Mouse (Mus musculus): ENCODE results near the gene Rc3h1. TPM values are rescaled to one million over a fixed set of nuclear protein-coding genes. Genes with fewer than 3 reads are reported as not detected.
"Not testable (repeated sequence)": the region's sequence is repeated elsewhere in the genome, so short reads cannot be mapped to it uniquely, and the experiment has no call there.

Rc3h1 gene
- polyA plus RNA-seq, 1 experiment, result 13.5 TPM

DNA sequence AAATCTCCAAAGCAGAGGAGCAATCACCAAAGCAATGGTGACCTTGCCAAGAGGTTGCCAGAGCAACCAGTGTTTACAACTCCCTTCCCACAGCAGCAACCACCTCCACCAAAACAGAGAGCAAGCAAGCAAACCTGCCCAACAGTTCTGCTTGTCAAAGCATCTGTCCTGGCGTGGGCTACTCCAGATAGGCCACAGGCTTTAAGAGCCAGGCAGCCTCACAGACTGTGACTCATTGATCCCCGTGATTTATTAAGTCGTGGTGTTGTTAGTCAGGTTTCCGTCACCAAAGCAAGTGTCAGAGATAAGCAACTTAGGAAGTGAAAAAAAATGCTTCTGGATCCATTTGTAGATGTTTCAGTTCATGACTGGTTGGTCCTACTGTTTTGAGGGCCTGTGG lies 27.7 kb upstream of the Rc3h1 start:
- Histone ChIP-seq H3K4me1 (ENCODE audit: control insufficient read depth, insufficient read depth, low read length) (no peaks in the 10 kb centered on the region), H3K27ac (ENCODE audit: insufficient read depth, low read depth, low read length) (no peak overlapping the region), H3K27me3 (replicated peaks; ENCODE audit: control insufficient read depth, insufficient read depth, low read length) (no peaks in the 10 kb centered on the region), H3K36me3 (ENCODE audit: control insufficient read depth, insufficient read depth, low read length) (no peaks in the 10 kb centered on the region), H3K4me3 (ENCODE audit: insufficient read depth, low read depth, low read length) (no peak overlapping the region)
- DNase-seq, result no peak
- WGBS, result 71% methylated on average over 4 of the region's 4 CpGs
- TF ChIP-seq CTCF (conservative IDR thresholded peaks at IDR 0.05; ENCODE audit: insufficient read depth, insufficient read length, low read depth, low read length), result no peak
- TF ChIP-seq POLR2A (IDR thresholded peaks at IDR 0.05; ENCODE audit: low read depth, low read length), result no peak

DNA sequence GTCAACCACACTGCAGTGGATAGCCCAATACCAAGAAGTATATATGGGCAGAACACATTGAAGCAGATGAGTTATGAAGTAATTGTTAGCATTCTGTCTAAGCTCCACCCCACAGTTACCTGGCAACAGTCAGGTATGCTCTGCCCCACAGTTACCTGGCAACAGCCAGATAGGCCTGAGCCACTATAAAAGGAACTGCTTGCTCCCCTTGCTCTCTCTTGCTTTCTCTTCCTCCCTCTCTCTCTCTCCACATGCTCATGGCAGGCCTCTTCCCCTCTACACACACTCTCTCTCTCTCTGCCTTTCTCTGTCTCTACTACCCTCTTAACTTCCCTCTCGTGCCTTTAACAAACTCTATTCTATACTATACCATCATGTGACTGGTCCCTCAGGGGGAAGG lies 24.8 kb upstream of the Rc3h1 start:
- H3K36me3 ChIP-seq (ENCODE audit: control insufficient read depth, insufficient read depth, low read length); DNase-seq; H3K4me3 ChIP-seq (ENCODE audit: insufficient read depth, low read depth, low read length); H3K4me1 ChIP-seq (ENCODE audit: control insufficient read depth, insufficient read depth, low read length); H3K27me3 ChIP-seq (replicated peaks; ENCODE audit: control insufficient read depth, insufficient read depth, low read length); H3K27ac ChIP-seq (ENCODE audit: insufficient read depth, low read depth, low read length): not testable (repeated sequence)
- 85% methylated on average over 1 of the region's 1 CpGs for WGBS

DNA sequence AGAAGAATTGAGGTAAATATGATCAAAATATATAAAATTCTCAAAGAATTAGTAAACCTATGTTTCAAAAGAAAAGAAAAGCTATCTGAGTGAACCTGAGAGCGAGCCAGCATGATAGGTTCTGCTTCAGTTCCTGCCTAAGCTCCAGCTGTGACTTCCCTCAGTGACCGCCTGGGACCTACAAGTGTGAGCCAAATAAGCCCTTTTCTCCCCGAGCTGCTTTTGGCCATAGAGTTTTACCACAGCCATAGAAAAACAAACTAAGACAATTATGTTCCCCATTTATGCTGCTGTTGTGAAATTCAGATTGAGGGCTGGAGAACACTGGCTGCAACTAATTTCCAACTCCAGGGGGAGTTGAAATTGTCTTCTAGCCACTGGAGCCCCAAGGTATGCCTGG lies 24.2 kb upstream of the Rc3h1 start:
- H3K27ac ChIP-seq (ENCODE audit: insufficient read depth, low read depth, low read length), result no peak overlapping the region
- no peak overlapping the region for H3K4me3 ChIP-seq (ENCODE audit: insufficient read depth, low read depth, low read length)
- 61% methylated on average over 3 of the region's 3 CpGs for WGBS
- no peaks in the 10 kb centered on the region for H3K4me1 ChIP-seq (ENCODE audit: control insufficient read depth, insufficient read depth, low read length)
- DNase-seq, result no peak
- H3K27me3 ChIP-seq (replicated peaks; ENCODE audit: control insufficient read depth, insufficient read depth, low read length), result no peaks in the 10 kb centered on the region
- no peaks in the 10 kb centered on the region for H3K36me3 ChIP-seq (ENCODE audit: control insufficient read depth, insufficient read depth, low read length)
- TF ChIP-seq CTCF (conservative IDR thresholded peaks at IDR 0.05; ENCODE audit: insufficient read depth, insufficient read length, low read depth, low read length) (no peak), POLR2A (IDR thresholded peaks at IDR 0.05; ENCODE audit: low read depth, low read length) (no peak)

DNA sequence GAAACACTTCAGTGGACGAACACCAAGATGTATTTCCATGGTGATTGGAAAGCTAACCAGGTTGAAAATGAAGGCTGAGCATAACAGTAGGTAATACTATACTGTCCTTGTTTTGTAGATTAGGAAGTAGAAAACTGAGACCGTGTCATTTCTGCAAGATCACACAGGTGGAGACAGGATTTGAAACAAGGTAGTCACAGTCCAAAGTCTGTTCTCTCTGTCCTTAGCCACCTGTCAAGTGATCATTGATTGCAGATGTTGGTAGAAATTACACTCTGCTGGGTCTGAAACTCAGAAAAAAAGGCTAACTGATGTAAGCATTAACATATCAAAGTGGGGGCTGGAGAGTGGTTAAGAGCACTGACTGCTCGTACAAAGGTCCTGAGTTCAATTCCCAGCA lies 21.9 kb upstream of the Rc3h1 start:
- WGBS, result 71% methylated on average over 3 of the region's 3 CpGs
- H3K4me1 ChIP-seq (ENCODE audit: control insufficient read depth, insufficient read depth, low read length), result no peaks in the 10 kb centered on the region
- TF ChIP-seq POLR2A (IDR thresholded peaks at IDR 0.05; ENCODE audit: low read depth, low read length), result no peak

DNA sequence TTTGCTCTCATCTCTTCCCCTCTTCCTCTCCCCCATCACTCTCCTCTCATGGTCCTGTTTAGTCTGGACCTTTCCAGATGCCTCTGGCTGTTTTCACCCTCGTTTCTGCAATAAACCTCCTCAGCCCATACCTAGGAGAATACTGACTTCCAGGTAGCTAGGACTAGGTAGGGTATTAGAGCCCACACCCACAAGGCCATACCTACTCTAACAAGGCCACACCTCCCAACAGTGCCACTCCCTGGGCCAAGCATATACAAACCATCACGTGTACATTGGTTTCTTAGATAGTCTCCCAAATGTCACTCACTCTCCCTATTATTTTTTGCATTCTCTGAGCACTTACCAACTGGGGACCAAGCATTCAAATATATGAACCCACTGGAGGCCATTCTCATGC lies 21.2 kb upstream of the Rc3h1 start:
- Histone ChIP-seq H3K4me3 (ENCODE audit: insufficient read depth, low read depth, low read length) (no peak overlapping the region), H3K27me3 (replicated peaks; ENCODE audit: control insufficient read depth, insufficient read depth, low read length) (no peaks in the 10 kb centered on the region), H3K36me3 (ENCODE audit: control insufficient read depth, insufficient read depth, low read length) (no peaks in the 10 kb centered on the region), H3K4me1 (ENCODE audit: control insufficient read depth, insufficient read depth, low read length) (no peaks in the 10 kb centered on the region), H3K27ac (ENCODE audit: insufficient read depth, low read depth, low read length) (no peak overlapping the region)
- DNase-seq, result no peak
- WGBS, result 53% methylated on average over 2 of the region's 2 CpGs
- no peak for TF ChIP-seq POLR2A (IDR thresholded peaks at IDR 0.05; ENCODE audit: low read depth, low read length)
- no peak for TF ChIP-seq CTCF (conservative IDR thresholded peaks at IDR 0.05; ENCODE audit: insufficient read depth, insufficient read length, low read depth, low read length)

More for the DNA sequence above, 21.9 kb upstream of the Rc3h1 start:
- no peak for DNase-seq
- no peaks in the 10 kb centered on the region for H3K36me3 ChIP-seq (ENCODE audit: control insufficient read depth, insufficient read depth, low read length)
- H3K4me3 ChIP-seq (ENCODE audit: insufficient read depth, low read depth, low read length), result no peak overlapping the region
- H3K27me3 ChIP-seq (replicated peaks; ENCODE audit: control insufficient read depth, insufficient read depth, low read length), result no peaks in the 10 kb centered on the region
- no peak overlapping the region for H3K27ac ChIP-seq (ENCODE audit: insufficient read depth, low read depth, low read length)

DNA sequence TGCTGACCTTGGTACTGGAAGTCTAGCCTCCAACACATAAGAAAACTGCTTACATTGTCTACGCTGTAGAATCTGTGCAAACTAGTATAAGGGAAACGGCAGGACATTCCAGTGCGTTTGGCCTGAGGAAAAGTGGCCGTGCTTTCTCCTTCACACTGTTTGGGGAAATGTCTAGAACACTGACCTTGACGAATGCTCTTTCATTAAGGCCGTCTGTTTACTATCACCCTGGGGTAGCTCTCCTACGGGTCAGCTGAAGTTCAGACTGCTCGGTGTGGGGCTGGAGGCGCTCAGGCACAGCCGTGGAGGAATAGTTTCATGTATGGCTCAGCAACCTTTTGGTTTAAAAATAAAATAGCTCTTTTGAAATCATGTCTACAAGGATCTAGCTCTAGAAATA lies 6.5 kb upstream of the Rc3h1 start:
- Histone ChIP-seq H3K27ac (ENCODE audit: insufficient read depth, low read depth, low read length) (no peak overlapping the region), H3K4me3 (ENCODE audit: insufficient read depth, low read depth, low read length) (no peak overlapping the region), H3K4me1 (ENCODE audit: control insufficient read depth, insufficient read depth, low read length) (no peaks in the 10 kb centered on the region), H3K27me3 (replicated peaks; ENCODE audit: control insufficient read depth, insufficient read depth, low read length) (no peaks in the 10 kb centered on the region), H3K36me3 (ENCODE audit: control insufficient read depth, insufficient read depth, low read length) (no peaks in the 10 kb centered on the region)
- TF ChIP-seq CTCF (conservative IDR thresholded peaks at IDR 0.05; ENCODE audit: insufficient read depth, insufficient read length, low read depth, low read length) (no peak), POLR2A (IDR thresholded peaks at IDR 0.05; ENCODE audit: low read depth, low read length) (no peak)
- peak; percentile 54 for DNase-seq
- WGBS, result 28% methylated on average over 10 of the region's 10 CpGs

DNA sequence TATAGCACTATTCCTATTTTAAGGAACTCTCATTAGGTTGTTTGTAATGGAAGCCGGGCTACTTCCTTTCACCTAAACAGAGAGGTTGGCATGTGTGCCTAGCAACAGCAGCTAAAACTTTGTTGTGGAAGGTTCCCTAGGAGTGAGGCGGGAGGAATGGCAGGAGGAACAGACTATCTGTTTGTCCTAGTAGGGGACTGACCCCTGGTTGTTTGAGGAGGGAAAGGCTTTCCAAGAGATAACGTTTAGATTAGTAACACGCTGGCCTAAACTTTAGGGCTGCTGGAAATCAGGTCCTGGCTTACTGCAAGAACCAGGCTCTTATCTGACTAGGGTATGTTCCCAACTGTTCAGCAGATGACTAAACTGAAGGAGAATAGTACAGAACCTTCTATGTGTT lies 2.2 kb upstream of the Rc3h1 start:
- no peak for DNase-seq
- Histone ChIP-seq H3K4me1 (ENCODE audit: control insufficient read depth, insufficient read depth, low read length) (peaks cover 4% of the 10 kb centered on the region; the same call in 1 of the 2 replicates), H3K27me3 (replicated peaks; ENCODE audit: control insufficient read depth, insufficient read depth, low read length) (no peaks in the 10 kb centered on the region), H3K27ac (ENCODE audit: insufficient read depth, low read depth, low read length) (no peak overlapping the region), H3K36me3 (ENCODE audit: control insufficient read depth, insufficient read depth, low read length) (no peaks in the 10 kb centered on the region), H3K4me3 (ENCODE audit: insufficient read depth, low read depth, low read length) (no peak overlapping the region)
- TF ChIP-seq CTCF (conservative IDR thresholded peaks at IDR 0.05; ENCODE audit: insufficient read depth, insufficient read length, low read depth, low read length) (no peak), POLR2A (IDR thresholded peaks at IDR 0.05; ENCODE audit: low read depth, low read length) (no peak)
- 74% methylated on average over 4 of the region's 4 CpGs for WGBS

All from kidney, adult 2 months (tissue).